Mouse (Mus musculus) liver (tissue): ENCODE results near the gene Grtp1.

Experiments used
- DNase-seq: peaks from one replicate; pipeline ENCODE4 v3.0.0-alpha.2; 2020; ENCODE audit warnings: mixed read lengths

Grtp1 gene

DNA sequence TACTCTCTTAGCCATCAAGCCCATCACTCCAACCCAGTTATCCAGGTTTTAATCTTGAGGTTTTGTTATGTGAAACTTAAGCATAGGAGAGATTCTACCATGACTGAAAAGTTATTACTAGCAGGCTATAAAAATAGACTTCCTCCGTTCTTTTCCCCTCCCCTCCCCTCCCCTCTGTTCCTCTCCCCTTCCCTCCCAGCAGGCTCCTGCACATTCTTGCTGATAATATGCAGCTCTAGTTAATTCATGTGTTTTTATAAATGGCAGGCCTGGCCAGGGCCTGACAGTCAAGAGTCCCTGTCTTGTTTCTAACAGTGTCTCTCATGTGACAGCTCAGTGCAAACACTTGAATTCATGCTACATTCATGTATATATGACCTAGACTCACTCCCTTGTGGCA lies 29.9 kb downstream of the Grtp1 start:
- no peak for DNase-seq

DNA sequence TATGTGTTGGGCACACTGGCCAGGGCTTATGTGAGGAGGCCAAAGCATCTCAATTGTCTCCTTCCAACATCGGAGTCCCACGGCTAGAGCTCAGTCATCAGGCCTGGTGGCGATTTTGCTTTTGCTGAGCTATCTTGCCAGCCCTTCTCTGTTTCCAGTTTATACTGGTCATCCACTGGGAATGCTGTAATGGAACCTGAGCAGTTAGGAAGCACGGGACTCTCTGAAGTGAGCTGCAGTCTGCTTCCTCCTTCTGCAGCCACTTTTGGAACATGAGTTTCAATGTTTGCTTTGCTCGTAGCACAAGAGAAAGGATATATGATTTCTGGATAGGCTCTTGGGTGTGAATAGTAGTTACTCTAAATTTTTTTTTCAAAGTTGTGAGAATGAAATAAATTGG lies 36.1 kb downstream of the Grtp1 start:
- DNase-seq, result no peak

DNA sequence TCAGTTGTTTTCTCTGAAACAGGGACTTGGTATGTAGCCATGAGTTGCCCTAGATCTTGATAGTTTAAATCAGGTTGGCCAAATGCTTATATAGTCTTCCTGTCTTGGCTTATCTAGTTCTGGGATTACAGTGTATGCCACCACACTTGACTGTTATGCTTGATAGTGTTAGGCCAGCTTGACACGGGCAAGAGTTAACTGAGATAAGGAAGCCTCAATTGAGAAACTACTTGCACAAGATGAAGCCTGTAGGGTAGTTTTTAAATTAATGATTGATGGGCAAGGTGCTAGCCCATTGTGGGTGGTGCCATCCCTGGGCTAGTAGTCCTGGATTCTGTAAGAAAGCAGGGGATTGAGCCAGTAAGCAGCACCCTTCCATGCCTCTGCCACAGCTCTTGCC lies 36.9 kb downstream of the Grtp1 start:
- DNase-seq, result no peak

DNA sequence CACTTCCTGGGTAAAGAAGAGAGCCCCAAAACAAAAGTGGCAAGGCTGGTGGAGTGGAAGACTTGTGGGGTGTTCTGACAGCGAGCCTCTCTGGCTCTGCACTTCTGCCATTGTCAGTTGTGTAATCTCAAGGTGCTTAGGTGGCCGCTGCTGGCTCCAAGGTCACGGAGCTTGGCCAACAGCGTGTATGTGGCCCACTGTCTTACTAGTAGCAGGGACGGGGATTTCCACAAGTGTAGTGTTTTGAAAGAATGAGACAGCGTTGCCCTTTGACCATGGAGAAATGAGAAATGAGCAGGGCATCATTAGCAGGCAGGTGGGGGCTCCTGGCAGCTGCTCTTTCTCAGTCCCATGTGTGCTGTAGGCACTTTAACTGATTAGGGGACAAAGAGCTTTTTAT lies 38.3 kb downstream of the Grtp1 start:
- no peak for DNase-seq

DNA sequence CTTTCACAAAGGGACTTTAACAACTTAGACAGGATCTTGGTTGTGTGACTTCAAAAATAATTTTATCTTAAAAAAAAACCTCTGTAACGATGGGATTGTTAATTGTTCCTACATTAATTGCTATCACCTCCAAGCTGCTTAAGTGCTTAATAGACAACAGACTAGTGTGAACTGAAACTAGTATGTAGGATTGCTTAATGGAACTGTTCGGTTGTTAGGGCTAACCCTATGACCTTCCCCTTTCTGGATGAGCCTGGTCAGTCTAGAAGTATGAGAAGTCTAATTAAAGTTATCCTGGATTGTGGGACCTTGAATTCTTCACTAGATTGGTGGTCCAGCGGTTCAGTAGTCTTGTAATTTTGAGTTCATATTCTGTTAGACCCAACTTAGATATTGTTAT lies 39.7 kb downstream of the Grtp1 start:
- DNase-seq, result no peak

DNA sequence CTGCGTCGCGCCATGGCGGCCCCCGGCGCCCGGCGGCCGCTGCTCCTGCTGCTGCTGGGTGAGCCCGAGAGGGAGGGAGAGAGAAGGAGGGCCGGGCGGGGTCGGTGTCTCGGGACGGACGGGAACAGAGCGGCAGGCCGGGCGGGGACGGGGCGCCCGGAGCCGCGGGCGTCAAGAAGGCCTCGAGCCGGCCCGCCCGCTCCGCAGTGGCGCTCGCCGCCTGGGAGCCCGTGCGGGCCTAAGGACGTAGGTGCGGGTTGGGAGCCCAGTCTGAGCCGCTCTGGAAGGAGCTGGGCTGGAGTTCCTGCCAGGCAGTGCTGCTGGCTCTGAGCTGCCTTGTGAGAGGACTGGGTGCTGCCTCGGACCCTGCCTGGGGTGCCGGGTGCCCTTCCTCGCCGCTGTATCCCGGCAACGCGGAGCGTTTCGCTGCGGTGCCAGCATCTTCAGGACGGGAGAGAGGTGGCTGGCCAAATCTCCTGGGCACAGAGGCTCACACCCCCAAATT lies 41.0 kb downstream of the Grtp1 start:
- no peak for DNase-seq

DNA sequence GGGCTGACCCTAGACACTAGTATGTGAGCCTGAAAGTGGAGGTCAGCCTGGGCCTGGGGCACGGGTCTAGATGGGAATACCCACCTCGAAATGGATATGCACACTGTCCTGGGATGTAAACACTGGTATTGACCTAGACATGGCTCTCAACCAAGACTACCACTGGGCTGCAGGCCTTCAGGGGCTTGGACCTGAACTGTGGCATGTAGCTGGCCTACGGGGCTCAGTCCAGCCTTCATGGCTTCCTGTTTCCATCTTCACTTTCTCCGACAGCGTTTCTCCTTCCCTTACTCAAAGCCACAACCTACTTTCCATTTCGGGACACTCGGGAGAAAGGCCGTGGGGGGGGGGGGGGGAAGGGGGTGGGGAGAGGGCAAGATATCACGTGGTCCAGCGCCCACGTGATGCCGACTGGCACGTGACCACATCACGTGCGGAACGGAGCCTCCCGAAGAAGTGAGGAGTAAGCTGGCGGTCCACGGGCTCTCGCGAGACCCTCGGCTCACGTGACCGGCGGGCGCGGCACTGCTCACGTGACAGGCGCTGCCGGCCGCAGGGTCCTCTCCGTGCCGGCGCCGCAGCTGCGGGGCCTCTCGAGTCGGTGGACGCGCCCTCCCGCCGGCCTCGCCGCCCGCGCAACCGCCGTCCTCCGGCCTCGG lies 41.6 kb downstream of the Grtp1 start, which contains the start of gene Lamp1:
TSS of gene Lamp1 (plus strand) at position 444 of the 659 bp plus-strand sequence.
- peak; percentile 98 for DNase-seq

DNA sequence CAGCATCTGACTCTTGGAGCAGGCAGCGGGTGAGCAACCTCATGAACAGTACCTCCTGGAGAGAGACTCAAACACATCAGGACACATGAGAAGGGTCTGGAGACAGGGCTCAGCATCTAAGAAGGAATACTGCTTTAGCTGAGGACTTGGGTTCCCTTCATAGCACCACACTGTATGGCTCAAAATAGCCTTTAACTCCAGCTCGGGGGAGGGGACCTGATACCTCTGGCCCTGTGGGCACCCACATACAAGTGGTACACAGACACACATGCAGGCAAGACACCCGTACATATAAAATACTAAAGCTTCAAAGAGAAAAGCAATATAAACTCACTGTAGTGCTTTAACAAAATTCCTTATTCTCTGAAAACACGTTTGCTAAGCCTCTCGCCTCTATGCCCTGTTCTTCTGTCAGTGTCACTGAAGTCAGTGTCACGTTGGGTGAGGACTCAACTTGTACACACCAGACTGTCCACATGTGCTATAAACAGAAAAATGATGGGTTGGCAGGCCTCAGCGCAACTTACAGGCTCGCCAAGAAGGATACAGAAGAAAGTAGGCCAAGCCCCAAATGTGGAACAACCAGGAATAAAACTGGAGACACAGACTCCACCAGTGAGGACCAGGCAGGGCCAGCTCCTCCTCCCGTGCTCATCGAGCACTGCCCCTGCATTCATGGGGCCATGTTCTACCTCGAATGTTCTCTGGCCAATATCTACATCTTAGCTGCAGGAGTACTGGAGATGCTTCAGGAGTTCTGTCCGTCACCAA lies 43.9 kb downstream of the Grtp1 start:
- no peak for DNase-seq

DNA sequence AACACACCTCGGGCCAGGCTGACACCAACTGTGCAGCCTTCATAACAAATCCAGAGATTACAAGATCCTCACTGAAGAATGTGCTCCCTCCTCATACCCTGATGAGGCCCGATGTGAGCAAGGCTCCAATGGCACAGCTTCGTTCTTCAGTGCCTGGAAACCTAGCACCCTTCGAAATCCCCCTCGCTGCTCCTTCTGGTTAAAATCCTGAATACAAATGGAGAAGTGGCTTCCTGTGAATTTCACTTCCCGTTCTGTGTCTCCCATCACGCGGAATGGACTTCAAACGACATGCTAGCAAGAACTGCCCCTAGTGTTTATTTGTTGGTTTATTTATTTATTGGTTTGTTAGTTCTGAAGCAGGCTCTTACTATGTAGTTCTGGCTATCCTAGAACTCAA lies 45.1 kb downstream of the Grtp1 start:
- no peak for DNase-seq

DNA sequence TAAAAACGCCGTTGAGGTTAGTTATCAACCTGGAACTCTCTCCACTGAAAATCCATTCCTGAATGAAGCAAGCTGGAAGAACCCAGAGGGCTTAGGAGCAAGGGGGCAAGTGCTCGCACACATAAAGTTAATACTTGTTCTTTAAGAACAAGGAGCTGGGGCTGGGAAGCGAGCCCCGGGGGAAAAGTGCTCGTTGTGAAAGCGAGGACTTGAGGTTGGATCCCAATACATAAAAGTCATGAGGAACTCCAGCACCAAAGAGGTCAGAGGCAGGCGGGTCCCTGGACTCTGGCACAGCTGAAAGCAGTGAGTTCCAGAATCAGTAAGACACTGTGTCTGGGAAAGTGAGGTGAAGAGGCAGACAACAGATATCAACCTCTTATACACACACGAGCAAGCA lies 46.3 kb downstream of the Grtp1 start:
- DNase-seq, result no peak

DNA sequence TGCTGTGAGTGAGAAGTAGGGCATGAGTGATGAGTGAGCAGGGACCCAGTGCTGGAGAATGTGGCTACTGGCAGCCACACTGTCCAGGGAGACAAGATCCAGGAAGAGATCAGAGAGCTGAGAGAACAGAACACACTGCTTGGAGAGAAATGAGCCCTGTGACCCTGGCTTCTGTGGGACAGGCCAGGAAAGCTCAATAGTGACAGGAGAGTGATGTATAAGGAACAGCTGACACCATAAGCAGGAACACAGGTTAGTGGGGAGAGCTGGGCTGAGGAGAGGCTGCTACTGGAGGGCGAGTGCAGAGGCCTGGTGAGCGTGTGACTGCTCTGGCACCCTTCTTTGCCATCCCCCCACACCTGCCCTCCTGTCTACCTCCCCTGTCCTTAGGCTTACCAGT lies 49.5 kb downstream of the Grtp1 start:
- no peak for DNase-seq

DNA sequence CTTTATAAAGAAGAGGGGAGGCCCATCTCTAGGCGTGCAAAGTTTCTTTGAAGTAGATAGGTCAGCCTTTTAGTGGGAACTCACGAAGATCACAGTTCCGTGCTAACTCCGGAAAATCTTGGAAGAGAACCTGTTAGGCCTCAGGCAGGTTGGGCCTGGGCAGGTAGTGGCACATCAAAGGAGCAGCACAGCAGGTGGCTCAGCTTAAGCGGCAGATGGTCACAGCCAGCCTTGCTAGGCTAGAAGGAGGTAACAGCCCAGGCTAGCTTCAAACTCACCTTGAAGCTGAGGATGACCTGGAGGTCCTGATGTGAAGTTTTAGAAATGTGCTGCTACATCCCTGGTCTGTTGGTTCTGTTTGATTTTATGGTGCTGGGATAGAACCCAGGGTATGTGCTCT lies 50.6 kb downstream of the Grtp1 start:
- DNase-seq, result no peak

DNA sequence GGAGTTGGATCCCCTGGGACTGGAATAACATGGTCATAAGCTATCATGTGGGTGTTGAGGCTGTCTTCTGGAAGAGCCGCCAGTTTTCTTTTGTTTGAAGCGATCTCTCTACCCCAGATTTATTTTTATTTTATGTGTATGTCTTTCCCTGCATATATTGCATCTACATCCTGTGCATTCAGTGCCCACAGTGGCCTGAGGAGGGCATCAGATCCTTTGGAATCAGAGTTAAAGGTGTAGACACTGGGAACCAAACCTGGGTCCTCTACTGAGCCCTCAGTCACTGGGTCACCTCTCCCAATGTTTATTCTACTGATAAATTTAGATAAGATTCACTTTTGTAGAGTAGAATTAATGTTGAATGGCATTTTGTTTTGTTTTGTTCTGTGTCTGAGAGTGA lies 51.1 kb downstream of the Grtp1 start:
- DNase-seq, result no peak

DNA sequence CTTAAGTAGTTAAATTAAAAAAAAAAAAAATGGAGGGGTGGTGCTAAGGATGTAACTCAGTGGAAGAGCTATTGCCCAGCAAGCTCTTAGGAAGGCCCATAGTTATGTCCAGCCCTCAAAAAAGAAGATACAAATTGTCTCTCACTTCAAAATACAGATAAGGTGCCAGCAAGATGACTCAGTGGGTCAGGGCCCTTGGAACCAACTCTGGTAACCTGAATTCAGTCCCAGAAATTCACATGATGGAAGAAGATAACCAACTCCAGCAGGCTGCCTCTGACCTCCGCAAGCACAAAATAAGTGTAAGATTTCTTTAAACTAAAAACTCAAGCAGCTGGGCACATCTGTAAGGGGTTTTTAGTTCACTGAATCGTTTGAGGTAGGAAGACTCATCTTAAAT lies 51.9 kb downstream of the Grtp1 start:
- DNase-seq, result no peak

DNA sequence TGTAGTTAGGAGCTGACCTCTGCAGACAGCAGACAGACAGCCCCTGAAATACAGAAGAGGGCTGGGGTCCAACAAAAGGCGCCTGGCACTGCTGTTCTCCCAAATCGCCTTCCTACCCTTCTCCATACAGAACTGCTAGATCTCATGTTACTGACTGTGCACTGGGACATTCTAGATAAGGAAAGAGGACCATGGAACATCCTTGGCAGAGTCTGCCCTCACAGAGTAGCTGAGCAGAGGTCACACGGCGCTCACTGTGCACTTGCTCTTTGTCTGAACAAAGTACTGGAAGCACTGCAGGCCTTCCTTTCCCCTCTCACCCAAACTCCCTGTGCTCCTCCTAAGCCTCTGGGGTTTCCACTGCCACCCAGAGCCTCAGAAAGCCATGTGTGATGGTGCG lies 58.7 kb downstream of the Grtp1 start:
- DNase-seq, result no peak

DNA sequence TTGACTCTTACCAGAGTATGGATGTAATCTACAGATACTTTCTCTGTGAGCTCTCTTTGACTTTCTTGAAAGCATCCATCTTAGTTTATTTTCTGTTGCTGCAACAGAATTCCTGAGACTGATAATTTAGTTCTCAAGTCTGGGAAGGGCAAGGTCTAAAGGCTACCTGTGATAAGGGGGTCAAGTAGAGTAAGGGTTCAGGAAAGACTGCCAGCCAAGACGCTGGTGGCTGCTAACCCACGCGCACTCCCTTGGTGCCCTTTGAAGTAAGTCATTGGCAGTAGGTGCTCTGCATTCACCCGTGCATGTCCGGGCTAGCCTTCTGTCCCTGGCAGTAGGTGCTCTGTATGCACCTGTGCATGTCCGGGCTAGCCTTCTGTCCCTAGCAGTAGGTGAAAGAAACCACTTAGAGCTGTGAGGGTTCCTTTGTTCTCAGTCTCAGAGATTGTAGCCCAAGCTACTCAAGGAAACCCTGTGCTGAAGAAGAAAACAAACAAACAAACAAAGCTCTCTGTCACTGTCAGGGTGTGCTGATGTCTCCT lies 60.7 kb downstream of the Grtp1 start:
- no peak for DNase-seq

DNA sequence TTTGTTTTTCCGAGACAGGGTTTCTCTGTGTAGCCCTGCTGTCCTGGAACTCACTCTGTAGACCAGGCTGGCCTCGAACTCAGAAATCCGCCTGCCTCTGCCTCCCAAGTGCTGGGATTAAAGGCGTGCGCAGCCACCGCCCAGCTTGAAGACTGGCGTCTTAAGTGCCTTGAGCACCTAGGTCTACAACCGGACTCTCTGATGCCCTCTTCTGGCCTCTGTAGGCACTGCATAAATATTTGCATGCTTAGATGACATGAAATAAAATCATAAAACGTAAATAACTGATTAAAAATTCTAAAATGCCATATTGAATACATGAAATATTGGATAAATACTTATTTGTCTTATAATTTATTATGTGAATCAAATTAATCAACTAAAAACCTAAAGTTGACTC lies 68.2 kb downstream of the Grtp1 start:
- DNase-seq, result peak; percentile 76

DNA sequence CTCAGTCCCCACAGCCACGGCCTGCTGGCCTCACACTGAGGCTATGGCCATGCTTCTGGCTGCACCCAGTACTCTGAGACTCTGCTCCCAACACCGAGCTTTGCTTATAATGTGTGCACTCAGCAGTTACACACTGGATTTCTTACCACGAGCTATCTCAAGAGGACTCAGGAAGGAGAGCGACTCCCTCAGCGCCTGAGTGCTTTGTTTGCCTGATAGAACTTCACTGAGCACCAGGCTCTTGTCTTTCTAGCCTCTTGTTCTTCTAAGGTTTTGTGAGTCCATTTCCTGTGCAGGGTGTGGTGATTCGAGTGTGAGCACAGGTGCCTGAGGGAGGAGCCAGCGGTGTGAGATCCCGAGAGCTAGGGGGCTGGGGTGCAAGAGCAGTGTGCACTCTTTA lies 75.5 kb downstream of the Grtp1 start:
- no peak for DNase-seq

DNA sequence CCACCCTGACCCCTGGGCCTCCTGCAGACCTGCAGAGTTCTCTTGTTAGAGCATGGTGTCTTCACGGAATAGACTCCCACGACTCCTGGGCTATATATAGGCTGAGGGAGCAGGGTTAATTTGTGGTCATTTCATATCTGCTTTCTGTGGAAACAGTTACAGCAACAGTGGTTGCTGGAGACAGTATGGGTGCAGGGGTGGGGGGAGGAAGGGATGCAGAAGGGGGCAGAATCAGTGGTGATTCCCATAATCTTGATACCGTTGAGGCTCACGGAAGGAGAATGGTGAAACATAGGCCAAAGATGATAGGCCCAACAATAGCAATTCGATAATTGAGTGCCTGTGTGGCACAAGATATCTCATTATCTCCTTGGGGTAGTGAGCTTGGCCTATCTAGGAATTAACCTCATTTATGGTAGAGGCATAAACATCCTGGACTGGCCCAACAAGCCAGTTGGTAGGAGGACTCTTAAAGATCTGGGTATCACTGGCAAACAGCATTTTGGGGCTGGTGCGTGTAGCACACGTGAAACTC lies 77.5 kb downstream of the Grtp1 start:
- peak; percentile 39 for DNase-seq
